Mouse (Mus musculus): ENCODE data around the gene Nf2.

Nf2 gene

GRCm38 (mm10) chr11:4849258-4849943 lies at the start of gene Nf2:
TSS of gene Nf2 (minus strand) at chr11:4849536.
- in situ Hi-C loops (cut with MboI, MseI) = no loop called here

GRCm38 (mm10) chr11:4894848-4895816 lies 45.8 kb upstream of the Nf2 start, which contains the start of gene Thoc5:
TSS of gene Thoc5 (plus strand) at chr11:4895320.
- in situ Hi-C loops (cut with MboI, MseI) = no loop called here

- in situ Hi-C loops (cut with MboI, MseI) = no loop called here
These were observed 37.7 kb upstream of the Nf2 start for GRCm38 (mm10) chr11:4886987-4887386.

- in situ Hi-C loops (cut with MboI, MseI) = no loop called here
These were observed 36.1 kb upstream of the Nf2 start for GRCm38 (mm10) chr11:4885385-4885903.

GRCm38 (mm10) chr11:4882892-4883627 lies 33.7 kb upstream of the Nf2 start:
- in situ Hi-C loops (cut with MboI, MseI) = no loop called here

GRCm38 (mm10) chr11:4881087-4881486 lies 31.8 kb upstream of the Nf2 start:
- in situ Hi-C loops (cut with MboI, MseI) = no loop called here

GRCm38 (mm10) chr11:4874551-4874950 lies 25.2 kb upstream of the Nf2 start:
- in situ Hi-C loops (cut with MboI, MseI) = no loop called here

- in situ Hi-C loops (cut with MboI, MseI) = no loop called here
These were observed 24.6 kb upstream of the Nf2 start, which contains the start of gene Nipsnap1 for GRCm38 (mm10) chr11:4873755-4874475. TSS of gene Nipsnap1 (plus strand) at chr11:4873951.

GRCm38 (mm10) chr11:4865645-4866251 lies 16.4 kb upstream of the Nf2 start:
- in situ Hi-C loops (cut with MboI, MseI) = no loop called here

GRCm38 (mm10) chr11:4862730-4863129 lies 13.4 kb upstream of the Nf2 start:
- in situ Hi-C loops (cut with MboI, MseI) = no loop called here

- in situ Hi-C loops (cut with MboI, MseI) = no loop called here
These were observed 12.7 kb upstream of the Nf2 start for GRCm38 (mm10) chr11:4861816-4862604.

- in situ Hi-C loops (cut with MboI, MseI) = no loop called here
These were observed 11.7 kb upstream of the Nf2 start for GRCm38 (mm10) chr11:4860986-4861385.

- in situ Hi-C loops (cut with MboI, MseI) = no loop called here
These were observed 9.1 kb upstream of the Nf2 start for GRCm38 (mm10) chr11:4858416-4858815.

- in situ Hi-C loops (cut with MboI, MseI) = no loop called here
These were observed 4.8 kb upstream of the Nf2 start for GRCm38 (mm10) chr11:4854181-4854580.

- in situ Hi-C loops (cut with MboI, MseI) = no loop called here
These were observed 3.7 kb upstream of the Nf2 start for GRCm38 (mm10) chr11:4853021-4853420.

GRCm38 (mm10) chr11:4850404-4850803 lies 1.1 kb upstream of the Nf2 start:
- in situ Hi-C loops (cut with MboI, MseI) = no loop called here

GRCm38 (mm10) chr11:4848483-4849248 lies 670 bp downstream of the Nf2 start:
- in situ Hi-C loops (cut with MboI, MseI) = no loop called here

GRCm38 (mm10) chr11:4840942-4841526 lies 8.3 kb downstream of the Nf2 start:
- in situ Hi-C loops (cut with MboI, MseI) = no loop called here

- in situ Hi-C loops (cut with MboI, MseI) = no loop called here
These were observed 11.1 kb downstream of the Nf2 start for GRCm38 (mm10) chr11:4838235-4838634.
